Mouse (Mus musculus): ENCODE measurements around the gene Plscr2.
"Not testable (repeated sequence)": the region's sequence is repeated elsewhere in the genome, so short reads cannot be mapped to it uniquely, and the experiment has no call there.

The Plscr2 gene

GRCm38 (mm10) chr9:92273956-92274762, 1.2 kb upstream of the Plscr2 start:
- DNase-seq: no peak

- no peak for DNase-seq
These were observed 958 bp downstream of the Plscr2 start for GRCm38 (mm10) chr9:92276360-92276759.

GRCm38 (mm10) chr9:92280048-92280447, 4.6 kb downstream of the Plscr2 start:
- DNase-seq: no peak

- DNase-seq: no peak
These were observed 7.3 kb downstream of the Plscr2 start for GRCm38 (mm10) chr9:92282563-92283171.

- no peak for DNase-seq
These were observed 14.3 kb downstream of the Plscr2 start for GRCm38 (mm10) chr9:92289675-92290074.

GRCm38 (mm10) chr9:92292169-92292568, 16.8 kb downstream of the Plscr2 start:
- DNase-seq: no peak

- no peak for DNase-seq
These were observed 17.5 kb downstream of the Plscr2 start for GRCm38 (mm10) chr9:92292922-92293321.

GRCm38 (mm10) chr9:92293560-92294548, 18.5 kb downstream of the Plscr2 start:
- DNase-seq: no peak

- no peak for DNase-seq
These were observed 22.9 kb downstream of the Plscr2 start for GRCm38 (mm10) chr9:92298288-92298687.

- no peak for DNase-seq
These were observed 25.8 kb downstream of the Plscr2 start for GRCm38 (mm10) chr9:92301213-92301612.

- DNase-seq: no peak
These were observed 29.7 kb downstream of the Plscr2 start for GRCm38 (mm10) chr9:92305075-92305474.

GRCm38 (mm10) chr9:92305620-92306220, 30.3 kb downstream of the Plscr2 start:
- no peak for DNase-seq

- no peak for DNase-seq
These were observed 33.7 kb downstream of the Plscr2 start, which contains the start of gene 1700057G04Rik for GRCm38 (mm10) chr9:92309077-92309476. TSS of gene 1700057G04Rik (plus strand) at chr9:92309377.

GRCm38 (mm10) chr9:92316791-92317190, 41.4 kb downstream of the Plscr2 start:
- no peak for DNase-seq

- not testable (repeated sequence) for DNase-seq
These were observed 50.5 kb downstream of the Plscr2 start for GRCm38 (mm10) chr9:92325936-92326335.

GRCm38 (mm10) chr9:92326813-92327212, 51.4 kb downstream of the Plscr2 start:
- DNase-seq: no peak

- DNase-seq: no peak
These were observed 56.0 kb downstream of the Plscr2 start for GRCm38 (mm10) chr9:92331383-92331782.

- DNase-seq: no peak
These were observed 59.4 kb downstream of the Plscr2 start for GRCm38 (mm10) chr9:92334845-92335244.

GRCm38 (mm10) chr9:92335277-92335818, 59.9 kb downstream of the Plscr2 start:
- no peak for DNase-seq

- DNase-seq: no peak
These were observed 61.7 kb downstream of the Plscr2 start for GRCm38 (mm10) chr9:92337063-92337462.

- no peak for DNase-seq
These were observed 62.3 kb downstream of the Plscr2 start for GRCm38 (mm10) chr9:92337661-92338060.

GRCm38 (mm10) chr9:92338954-92339353, 63.6 kb downstream of the Plscr2 start:
- DNase-seq: no peak
